Mouse (Mus musculus) thymus, postnatal 0 days (tissue): ENCODE results near the gene Grb2. TPM values are rescaled to one million over a fixed set of nuclear protein-coding genes. Genes with fewer than 3 reads are reported as not detected.
A peak's percentile ranks its signal among the peaks of the same experiment; 100 is the strongest.

Experiments used
- DNase-seq: peaks from one replicate; pipeline ENCODE4 v3.0.0-alpha.2; 2015; ENCODE audit warnings: low spot score
- polyA plus RNA-seq: library from polyadenylated mRNA; unstranded; fragments of >200 nt; fragmentation: Nextera tagmentation; extraction: Ambion mirVana; gene quantifications from 2 replicates; pipeline ENCODE4 v1.2.1, GENCODE M21; 2015

Gene Grb2
- polyA plus RNA-seq, 1 experiment from 2014 or later: 143 TPM

DNA sequence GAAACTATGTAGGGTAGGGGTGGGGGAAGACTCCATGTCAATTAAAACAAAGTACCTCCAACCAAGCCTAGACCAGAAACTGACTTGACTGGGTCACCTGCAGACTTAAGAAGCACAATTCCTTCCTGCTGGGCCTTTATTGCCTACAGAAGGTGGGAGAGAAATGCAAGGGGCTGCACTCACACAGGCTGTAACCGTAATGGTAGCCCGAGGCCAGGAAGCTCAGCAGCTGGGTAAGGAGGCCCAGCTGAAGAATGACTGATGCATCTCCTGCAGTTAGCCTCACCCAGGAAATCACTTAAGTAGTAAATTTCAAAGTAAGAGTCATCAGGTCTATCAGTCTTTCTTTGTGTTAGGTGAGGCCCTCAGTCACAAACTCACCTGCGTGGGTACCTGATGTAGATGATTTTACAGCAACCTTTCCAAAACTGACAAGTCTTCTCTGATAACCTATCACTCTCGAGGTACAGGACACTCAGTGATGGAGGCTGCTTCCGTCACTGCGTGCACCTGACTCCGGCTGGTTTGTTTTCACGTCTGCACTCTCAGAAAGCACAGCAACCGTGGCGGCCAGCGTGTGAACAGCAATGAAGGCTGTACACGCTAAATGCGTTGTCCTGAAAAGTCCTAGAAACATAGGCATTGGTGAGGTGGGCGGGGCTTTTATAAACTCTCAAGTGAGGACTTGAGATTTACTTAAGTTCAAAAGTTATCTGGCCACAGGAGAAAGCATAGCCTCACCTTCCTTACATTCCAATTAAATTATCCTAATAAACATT, 19.1 kb downstream of the Grb2 start:
- no peak for DNase-seq

DNA sequence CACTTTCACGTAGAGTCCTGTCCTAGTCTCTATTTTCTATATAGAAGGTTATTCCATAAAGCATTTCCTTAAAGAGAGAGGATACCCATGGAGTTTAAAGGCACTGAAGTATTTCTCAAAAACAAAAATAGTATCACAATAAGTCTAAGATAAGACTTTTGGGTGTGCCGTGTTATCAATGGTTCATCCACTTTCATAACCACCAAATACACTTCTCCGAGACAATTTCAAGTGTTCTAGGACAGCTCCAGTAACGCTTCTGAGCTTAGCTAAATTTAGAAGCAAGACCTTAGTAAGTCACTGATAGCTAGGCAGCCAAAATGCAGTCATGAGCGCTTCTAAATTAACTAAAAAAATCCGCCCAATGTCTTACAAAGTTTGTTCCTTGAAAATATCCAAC, 22.0 kb downstream of the Grb2 start:
- DNase-seq: no peak

DNA sequence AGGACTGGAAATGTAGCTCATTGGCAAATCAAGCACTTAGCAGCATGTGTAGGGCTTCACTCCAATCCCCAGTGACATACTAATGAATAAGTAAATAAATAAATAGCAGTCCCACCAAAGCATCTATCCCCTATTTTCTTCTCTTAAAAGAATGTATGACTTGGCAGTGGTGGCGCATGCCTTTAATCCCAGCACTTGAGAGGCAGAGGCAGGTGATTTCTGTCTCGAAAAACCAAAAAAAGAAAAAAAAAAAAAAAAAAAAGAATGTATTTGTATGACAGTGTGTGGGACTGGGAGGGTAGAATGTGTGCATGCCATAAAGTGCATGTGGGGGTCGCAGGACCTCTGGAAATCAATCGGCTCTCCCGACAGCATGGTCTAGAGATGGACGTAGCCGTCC, 22.4 kb downstream of the Grb2 start:
- DNase-seq: no peak

DNA sequence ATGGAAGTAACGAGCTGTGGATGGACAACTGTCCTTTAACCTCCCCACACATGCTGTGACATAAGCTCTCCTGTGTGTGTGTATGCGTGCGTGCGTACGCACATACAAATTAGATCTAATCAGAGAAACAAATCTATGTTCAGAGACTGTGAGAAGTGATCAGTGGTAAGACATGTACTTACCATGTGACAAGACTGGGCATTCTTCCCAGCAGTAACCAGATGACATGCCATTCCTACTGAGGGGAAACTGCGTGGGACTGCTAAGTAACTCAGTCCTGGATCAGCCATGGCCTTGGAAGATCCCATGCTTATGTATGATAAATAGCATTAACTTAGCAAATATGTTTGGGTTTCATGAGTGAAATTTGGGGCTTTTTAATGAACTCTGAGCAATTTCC, 23.5 kb downstream of the Grb2 start:
- DNase-seq: no peak

DNA sequence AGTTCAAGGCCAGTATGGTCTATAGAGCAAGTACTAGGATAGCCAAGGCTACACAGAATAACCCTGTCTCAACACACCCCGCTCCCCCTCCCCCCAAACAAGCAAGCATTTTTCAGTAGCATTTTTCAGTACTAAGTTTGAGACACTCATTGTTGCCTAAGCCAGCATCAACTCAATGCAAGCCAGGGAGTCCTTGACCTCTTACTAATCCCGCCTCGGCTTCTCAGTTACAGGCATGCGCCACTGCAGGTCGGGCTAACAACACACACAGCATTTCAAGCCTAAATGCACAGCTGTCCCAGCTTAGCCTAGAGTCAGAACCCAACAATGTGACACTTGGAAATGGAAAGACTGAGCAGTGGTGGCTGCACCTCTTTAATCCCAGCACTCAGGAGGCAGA, 25.1 kb downstream of the Grb2 start:
- DNase-seq: no peak

DNA sequence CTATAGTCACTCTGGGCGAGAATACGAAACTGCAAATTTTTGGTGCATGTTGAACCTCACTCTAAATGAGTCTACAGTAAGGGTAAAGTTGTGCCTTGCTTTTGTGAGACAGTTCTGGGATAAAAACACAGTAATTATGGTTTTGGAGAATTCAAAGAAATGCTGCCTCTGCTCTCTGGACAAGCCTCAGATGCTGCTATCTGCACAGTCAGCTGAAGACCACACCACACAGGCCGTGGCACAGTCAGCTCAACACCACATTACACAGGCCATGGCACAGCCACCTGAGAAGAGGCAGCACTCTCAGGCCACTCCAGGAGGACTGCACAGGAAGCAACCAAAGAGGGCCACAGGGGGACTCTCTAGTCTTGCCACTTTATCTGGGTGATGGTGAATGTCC, 26.0 kb downstream of the Grb2 start:
- no peak for DNase-seq

DNA sequence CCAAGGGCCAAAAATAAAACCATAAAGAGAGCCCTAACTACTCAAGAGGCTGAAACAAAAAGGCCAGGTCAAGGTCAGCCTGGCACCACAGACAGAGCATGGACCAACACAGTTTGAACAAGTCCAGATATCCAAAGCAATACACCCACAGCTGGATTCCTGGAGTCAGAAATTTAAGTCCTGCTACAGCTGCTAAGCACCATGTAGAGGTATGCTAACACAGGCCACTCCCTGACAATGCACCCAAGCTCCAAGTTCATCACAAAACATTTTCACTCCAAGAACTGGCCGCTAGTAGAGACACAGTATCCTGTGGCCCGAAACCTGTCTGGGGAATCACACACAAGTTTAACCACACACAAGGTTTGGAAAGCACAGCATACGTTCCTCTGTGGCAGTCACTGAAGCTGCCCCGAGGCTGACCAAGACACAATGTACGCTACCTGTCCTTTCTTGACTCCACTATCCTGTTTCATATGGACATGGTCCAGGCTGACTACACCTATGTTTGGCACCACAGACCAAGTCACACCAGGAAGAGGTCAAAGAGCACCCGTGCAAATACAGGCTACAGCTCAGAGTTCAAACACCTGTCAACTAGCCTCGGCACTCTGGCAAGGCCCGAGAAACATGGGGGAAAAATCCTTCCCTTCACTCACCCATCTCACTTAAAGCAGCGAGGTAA, 28.7 kb downstream of the Grb2 start:
- no peak for DNase-seq

DNA sequence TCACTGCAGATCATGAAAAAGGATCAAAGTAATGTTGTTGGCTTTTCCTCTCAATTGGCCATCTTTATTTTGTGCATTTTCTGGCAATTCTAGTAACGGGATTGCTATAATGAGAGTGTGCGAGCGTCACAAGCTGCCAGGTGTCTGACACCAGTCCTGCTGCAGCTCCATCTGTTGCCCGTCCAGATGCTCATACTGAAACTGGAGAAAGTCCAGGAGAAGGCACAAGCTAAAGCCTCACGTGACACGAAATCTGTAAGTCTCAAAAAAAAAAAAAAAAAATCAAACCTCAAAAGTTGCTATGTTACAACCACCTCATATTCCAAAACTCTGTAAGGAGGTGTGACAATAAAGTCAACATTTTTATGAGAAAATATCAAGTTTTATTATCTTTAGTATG, 29.5 kb downstream of the Grb2 start:
- DNase-seq: no peak

DNA sequence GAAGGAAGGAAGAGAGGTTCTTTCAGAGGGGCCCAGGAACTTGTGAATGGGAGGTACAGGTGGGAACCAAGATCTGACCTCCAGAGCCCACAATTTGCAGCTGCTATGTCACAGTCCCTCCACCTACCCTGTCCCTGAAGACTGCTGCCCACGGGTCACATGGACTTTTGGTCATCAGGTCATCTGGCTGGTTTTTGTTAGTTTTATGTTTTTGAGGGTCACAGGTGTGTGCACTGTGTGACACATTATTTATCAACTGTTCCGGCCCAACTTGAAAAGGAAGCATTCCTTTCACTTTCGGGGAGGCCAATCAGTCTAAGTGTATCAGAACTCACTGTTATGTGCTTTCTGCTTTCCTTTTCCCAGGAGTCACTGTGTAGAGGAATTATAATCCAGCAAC, 30.9 kb downstream of the Grb2 start:
- DNase-seq: no peak

DNA sequence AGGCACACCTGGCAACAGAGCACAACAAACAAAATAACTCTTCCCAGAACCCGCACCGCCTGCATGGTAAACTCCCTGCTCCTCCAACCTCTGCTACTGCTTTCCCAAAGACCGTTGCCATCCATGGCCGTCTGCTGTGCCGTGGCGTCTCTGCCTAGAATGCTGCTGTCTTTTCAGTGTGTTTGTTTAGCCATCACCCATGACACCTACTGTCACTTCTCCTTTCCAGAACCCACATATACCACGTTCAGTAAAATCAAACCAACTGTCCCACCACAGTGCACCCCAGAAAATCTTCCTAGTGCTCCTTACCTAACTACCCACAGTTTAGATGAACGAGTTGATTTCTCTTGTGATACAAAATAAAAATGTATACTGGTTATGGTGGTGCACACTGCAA, 31.7 kb downstream of the Grb2 start:
- DNase-seq: no peak

DNA sequence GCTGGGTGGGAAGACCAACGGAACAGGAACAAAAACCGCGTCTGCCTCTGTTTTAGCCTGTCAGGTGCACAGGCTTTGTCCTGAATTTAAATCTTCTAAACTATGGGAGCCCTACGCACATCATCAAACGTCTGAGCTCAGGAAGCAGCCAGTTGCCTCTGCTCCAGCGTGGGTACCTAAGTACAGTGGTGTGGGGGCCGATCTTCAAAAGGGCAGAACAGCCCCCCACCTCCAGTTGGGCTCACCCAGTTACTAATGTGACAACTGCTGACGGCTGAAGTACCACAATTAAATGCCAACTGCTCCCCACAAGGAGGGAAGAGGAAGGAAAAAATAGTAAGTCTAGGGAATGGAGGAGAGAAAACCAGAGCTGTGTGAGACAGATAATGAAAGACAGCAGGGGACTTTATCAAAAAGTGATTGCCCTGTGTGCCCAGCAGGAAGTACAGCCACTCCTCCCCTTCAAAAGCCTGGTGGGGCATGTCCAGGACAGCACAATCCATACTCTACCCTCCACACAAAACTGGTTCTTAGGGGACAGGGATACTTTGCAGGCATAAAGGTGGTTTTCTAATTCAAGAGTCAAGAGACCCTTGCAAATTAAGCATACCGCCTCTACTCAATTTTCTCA, 34.0 kb downstream of the Grb2 start:
- DNase-seq: peak; percentile 22

DNA sequence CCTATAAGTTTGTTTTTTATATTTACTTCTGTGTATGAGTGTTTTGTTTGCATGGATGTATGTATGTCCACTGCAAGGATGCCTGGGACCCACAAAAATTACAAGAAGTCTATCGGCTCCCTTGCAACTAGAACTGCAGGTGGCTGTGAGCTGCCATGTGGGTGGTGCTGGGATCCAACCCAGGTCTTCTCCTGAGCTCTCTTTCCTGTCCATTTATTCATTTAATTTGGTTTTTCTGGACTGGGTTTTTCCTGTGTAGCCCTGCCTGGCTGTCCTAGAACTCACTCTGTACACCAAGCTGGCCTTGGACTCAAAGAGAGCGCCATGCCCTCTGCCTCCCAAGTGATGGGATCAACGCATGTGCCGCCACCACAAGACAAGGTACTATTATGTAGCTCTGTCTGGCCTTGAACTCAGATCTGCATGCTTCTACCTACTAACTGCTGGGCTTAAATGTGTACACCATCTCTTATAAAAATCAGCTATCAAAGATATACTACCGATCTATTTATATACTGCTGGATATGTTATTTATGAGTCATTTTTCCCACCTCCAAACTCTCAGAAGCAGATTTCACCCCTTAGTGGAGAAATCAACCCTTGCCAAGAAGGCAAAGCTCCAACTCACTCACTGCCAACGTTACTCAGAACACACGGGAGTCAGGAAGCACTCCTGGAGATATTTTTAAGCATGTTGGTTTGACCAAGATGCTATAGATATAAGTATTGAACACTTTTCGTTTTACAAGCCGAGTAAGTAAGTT, 34.7 kb downstream of the Grb2 start:
- no peak for DNase-seq

DNA sequence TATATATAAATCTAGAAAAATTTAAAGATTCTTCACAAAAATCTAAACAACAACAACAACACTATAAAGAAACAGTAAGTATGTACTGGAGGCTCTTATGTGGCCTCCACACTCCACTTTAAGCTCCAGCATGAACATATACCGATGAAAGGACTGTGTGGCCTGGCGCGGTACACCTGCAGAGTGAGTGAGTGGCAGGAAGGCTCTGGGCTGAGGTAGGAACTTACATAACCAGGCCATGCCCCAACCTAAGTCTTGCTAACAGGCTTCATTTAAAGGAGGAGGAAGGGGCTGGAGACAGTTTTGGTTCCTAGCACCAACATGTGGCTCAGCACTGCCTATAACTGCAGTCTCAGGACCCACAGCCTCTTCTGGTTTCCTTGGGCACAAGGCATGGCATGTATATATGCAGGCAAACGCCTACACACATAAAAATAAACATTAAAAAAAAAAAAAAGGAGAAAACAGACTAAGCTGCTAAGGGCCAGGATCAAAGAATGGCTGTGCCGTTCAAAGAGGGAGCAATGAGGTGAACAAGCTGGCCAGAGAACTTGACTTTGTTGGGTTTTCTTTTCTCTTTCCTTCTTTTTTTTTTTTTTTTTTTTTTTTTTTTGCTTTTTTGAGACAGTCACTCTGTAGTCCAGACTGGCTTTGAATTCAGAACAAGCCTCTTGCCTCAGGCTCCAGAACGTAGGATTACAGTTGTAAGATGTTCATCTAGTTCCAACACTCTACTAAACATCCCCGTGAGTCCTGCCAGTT, 36.0 kb downstream of the Grb2 start:
- DNase-seq: peak; percentile 72

DNA sequence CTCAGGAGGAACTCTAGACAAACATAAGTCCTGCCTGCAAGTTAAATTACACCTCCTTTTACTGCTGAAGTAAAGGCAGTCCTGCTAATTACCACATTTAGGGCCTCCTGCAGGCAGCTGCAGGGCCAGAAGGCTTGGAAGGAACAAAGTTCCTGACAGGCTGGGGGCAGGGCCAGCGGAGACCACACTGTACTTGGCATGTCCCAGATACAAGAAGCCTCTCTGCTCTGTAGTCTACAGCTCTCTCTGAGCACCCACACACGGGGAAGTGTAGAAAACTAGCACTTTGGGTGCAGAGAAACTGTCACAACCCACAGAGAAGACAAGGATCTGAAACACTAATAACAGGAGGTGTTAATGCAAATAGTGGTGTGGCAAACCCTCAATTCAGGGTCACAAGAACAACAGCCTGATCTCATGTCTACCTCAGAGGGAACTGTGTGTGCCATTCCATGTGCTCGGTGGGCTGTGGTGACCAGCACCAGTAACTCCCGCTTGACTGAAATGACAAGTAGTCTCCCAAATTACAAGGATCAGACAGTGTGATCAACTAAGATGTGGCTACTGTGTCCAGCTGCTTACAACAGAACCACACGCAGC, 37.8 kb downstream of the Grb2 start:
- DNase-seq: peak; percentile 65

DNA sequence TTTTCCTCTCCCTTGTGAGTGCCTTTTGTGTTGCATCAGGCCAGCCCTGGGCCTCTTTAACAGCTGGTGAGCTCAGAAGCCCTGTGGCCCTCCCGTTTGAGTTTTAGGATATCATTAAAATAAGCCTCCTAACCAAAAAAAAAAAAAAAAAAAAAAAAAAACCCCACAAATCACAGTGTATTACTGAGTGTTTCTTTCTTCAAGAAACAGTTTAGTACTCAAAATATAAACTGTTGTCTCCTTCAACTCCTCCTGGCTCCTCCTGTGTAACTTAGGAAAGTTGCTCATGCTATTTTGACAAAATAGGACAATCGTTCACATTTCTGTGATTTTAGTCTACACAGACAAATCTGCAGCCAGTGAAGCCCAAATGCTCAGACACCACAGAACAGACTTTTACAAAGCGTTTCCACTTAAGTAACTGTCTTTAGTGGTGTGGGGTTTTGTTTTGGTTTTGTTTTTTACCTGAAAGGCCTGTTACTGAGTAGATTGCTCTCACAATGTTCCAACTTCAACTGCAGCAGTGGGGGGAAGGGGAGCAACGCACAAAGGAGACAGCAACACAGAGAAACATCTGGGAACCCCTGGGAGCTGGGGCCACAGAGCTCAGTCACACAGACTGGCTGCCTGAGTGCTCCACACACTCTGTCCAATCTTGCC, 44.6 kb downstream of the Grb2 start:
- DNase-seq: peak; percentile 45

DNA sequence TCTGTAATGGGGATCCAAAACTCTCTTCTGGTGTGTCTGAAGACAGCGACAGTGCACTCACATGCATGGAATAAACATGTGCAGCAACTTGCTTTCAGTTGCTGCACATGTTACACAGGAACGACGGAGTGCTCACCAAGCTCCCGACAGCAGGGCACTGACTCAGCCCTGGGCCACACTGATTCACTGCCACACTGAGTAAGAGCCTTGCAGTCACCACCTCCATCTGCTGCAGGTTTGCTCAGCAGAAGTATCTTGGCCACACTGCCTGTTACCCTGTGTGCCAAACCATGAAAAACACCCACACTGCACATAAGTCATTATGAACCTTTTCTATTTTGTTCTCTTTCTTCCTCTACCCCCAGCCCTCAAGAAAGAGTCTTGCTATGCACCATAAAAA, 48.0 kb downstream of the Grb2 start:
- DNase-seq: no peak

DNA sequence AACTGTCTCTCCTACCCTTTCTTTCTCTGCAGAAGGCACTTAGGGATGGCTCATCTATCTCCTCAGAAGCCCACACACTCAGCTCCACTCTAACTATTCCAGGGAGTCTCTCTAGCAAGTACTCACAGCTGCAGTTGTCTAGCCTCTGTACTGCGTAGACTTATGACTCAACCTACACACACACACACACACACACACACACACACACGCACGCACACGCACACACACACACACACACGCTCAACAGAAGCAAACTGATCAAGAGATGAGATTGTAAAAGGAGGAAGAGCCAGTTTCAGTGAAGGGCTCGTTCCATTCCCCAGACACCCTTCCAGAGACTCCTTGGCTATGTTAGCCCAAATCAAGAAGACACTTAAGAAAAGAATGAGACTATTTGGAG, 49.9 kb downstream of the Grb2 start:
- DNase-seq: no peak

DNA sequence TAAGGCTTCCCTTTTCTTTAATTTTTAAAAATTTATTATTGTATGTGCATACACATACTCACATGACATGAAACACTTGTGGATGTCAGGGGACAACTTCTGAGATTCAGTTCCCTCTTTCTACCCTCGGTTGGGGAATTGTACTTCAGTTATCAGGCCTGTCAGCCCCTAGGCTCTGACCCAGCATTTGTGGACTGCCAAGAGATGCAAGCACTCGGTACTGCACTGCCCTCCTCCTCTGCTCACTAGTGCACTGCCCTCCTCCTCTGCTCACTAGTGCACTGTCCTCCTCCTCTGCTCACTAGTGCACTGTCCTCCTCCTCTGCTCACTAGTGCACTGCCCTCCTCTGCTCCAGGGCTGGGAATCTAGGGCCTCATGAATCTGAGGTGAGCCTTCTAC, 54.3 kb downstream of the Grb2 start:
- no peak for DNase-seq

DNA sequence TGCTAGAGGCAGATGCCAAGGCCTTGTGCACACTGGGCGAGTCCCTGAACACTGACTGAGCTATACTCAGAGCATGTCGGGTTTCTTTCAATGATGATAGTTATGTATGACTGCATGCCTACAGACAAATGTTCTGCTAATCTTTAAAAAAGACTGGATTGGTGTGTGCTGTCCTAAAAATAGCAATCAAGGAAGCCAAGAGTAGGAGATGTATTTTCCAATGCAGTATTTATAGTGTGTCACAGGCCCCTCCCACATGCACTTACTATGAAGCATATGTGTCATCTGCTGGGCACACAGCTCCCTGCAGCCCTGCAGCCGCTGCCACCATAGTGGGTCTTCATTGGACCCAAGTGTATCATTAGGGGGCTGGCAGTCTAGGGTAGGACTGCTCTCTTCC, 55.2 kb downstream of the Grb2 start:
- DNase-seq: no peak

DNA sequence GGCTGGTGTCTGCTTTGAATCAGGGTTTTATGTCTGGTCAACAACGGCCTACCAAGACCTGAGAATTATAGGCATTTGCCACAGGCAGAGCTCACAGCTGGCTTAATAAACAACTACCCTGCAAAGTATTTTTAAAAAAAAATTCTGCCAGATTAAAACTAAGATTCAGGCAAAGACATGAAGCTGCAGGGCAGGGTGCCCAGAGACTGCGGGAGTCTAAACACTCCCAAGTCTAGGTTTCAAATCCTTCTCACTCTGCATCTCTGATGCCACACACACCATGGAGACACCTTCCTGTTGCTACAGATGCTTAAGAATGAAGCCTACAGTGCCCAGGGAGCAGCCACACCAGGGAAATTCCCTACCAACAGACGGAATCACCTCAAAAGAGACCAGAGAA, 56.7 kb downstream of the Grb2 start:
- DNase-seq: no peak
